Mouse (Mus musculus) intestine, postnatal 0 days (tissue): ENCODE results near the gene Fancd2. TPM values are rescaled to one million over a fixed set of nuclear protein-coding genes. Genes with fewer than 3 reads are reported as not detected.

Source experiments
- ATAC-seq: fragments of 200-750 bp; cut with Nextera tagmentation; 2 replicates; pipeline ENCODE4 v1.8.0; 2017; ENCODE audit warnings: mild to moderate bottlenecking, moderate TSS enrichment, moderate library complexity
- H3K27ac ChIP-seq: fragments of 300-500 bp; sonication (generic); 2 replicates; pipeline ENCODE4 v1.5.1; 2014; ENCODE audit warnings: mild to moderate bottlenecking, low read depth, low read length, moderate library complexity
- H3K27me3 ChIP-seq: fragments of 300-500 bp; sonication (generic); replicated peaks from 2 replicates; pipeline ENCODE4 v1.6.1; 2014; ENCODE audit warnings: low read length, mixed read lengths; ENCODE audit not compliant: control insufficient read depth, insufficient read depth
- H3K36me3 ChIP-seq: fragments of 300-500 bp; sonication (generic); 2 replicates; pipeline ENCODE4 v1.6.1; 2014; ENCODE audit warnings: mild to moderate bottlenecking, moderate library complexity; ENCODE audit not compliant: control insufficient read depth, insufficient read depth
- H3K4me1 ChIP-seq: fragments of 300-500 bp; sonication (generic); replicated peaks from 2 replicates; pipeline ENCODE4 v1.6.1; 2014; ENCODE audit warnings: antibody characterized with exemption, low read length, mixed read lengths; ENCODE audit not compliant: control insufficient read depth, insufficient read depth
- H3K4me2 ChIP-seq: fragments of 300-500 bp; sonication (generic); replicated peaks from 2 replicates; pipeline ENCODE4 v1.6.1; 2014; ENCODE audit warnings: low read depth, mild to moderate bottlenecking, moderate library complexity
- H3K4me3 ChIP-seq: fragments of 300-500 bp; sonication (generic); 2 replicates; pipeline ENCODE4 v1.5.1; 2014; ENCODE audit warnings: low read depth, low read length
- H3K9ac ChIP-seq: fragments of 300-500 bp; sonication (generic); 2 replicates; pipeline ENCODE4 v1.6.1; 2014; ENCODE audit warnings: mild to moderate bottlenecking, low read depth, low read length
- H3K9me3 ChIP-seq: fragments of 300-500 bp; sonication (generic); 2 replicates; pipeline ENCODE4 v1.6.1; 2016; ENCODE audit warnings: mixed run types; ENCODE audit not compliant: control insufficient read depth
- CTCF ChIP-seq: sonication (generic); IDR thresholded peaks from 2 replicates; pipeline ENCODE4 v1.5.1; 2016; ENCODE audit warnings: low read depth, mild to moderate bottlenecking, control low read depth, antibody characterized with exemption, moderate library complexity
- WGBS: fragments of 180-500 bp; shearing (Covaris S2); extraction: QIAGEN DNeasy Blood & Tissue Kit; methylation state at CpG from one replicate; pipeline ENCODE4 v1.1.7; 2014; 5-methylcytosine and 5-hydroxymethylcytosine counted together
- polyA plus RNA-seq: library from polyadenylated mRNA; unstranded; fragments of >200 nt; fragmentation: Nextera tagmentation; extraction: Ambion mirVana; gene quantifications from 2 replicates; pipeline ENCODE4 v1.2.1, GENCODE M21; 2015

Gene Fancd2
- polyA plus RNA-seq, 1 experiment from 2014 or later, result 1.7 TPM

DNA sequence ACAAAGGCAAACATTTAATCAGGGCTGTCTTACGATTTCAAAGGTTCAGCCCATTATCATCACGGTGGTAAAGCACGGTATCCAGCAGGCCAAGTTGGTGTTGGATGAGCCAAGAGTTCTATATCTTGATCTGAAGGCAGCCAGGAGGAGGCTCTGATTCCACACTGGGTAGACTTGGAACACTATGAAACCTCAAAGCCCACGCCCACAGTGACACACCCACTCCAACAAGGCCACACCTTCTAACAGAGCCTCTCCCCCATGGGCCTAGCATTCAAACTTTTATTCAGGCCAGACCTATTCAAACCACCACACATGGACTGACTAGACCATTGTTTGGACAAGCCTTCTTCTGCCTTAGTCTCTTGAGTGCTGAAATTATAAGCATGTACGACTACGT, 71.3 kb downstream of the Fancd2 start:
- Histone ChIP-seq H3K4me3 (no peak overlapping the region), H3K4me1 (no peaks in the 10 kb centered on the region), H3K9ac (no peak overlapping the region), H3K27ac (no peak overlapping the region), H3K36me3 (0 out of 2 replicates have a peak, but pooled peaks cover 3% of the 10 kb centered on the region), H3K9me3 (no peaks in the 10 kb centered on the region), H3K4me2 (no peak overlapping the region), H3K27me3 (no peaks in the 10 kb centered on the region)
- no peak for TF ChIP-seq CTCF
- no peak for ATAC-seq
- 88% methylated on average over 6 of the region's 6 CpGs for WGBS

DNA sequence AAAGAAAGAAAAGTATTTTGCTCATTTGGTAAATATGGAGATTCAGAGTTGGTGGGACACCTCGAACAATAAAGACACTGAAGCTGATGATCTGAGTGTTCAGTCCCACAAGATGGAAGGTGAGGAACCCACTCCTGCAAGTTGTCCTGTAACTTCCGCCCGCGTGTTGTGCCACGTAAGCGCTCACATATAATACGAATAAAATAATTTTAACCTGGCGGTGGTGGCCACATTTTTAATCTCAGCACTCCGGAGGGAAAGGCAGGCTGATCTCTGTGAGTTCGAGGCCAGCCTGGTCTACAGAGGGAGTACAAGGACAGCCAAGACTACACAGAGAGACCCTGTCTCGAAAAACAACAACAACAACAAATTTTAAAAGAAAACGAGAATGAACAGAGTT, 72.5 kb downstream of the Fancd2 start:
- no peak for ATAC-seq
- Histone ChIP-seq H3K4me1 (peaks cover 3% of the 10 kb centered on the region; the same call in 1 of the 2 replicates), H3K36me3 (0 out of 2 replicates have a peak, but pooled peaks cover 3% of the 10 kb centered on the region), H3K27ac (no peak overlapping the region), H3K27me3 (no peaks in the 10 kb centered on the region), H3K4me3 (peak overlapping the region; percentile 57), H3K9me3 (no peaks in the 10 kb centered on the region), H3K4me2 (peak overlapping the region; percentile 75), H3K9ac (peak overlapping the region; percentile 56)
- 58% methylated on average over 12 of the region's 12 CpGs for WGBS
- no peak for TF ChIP-seq CTCF

DNA sequence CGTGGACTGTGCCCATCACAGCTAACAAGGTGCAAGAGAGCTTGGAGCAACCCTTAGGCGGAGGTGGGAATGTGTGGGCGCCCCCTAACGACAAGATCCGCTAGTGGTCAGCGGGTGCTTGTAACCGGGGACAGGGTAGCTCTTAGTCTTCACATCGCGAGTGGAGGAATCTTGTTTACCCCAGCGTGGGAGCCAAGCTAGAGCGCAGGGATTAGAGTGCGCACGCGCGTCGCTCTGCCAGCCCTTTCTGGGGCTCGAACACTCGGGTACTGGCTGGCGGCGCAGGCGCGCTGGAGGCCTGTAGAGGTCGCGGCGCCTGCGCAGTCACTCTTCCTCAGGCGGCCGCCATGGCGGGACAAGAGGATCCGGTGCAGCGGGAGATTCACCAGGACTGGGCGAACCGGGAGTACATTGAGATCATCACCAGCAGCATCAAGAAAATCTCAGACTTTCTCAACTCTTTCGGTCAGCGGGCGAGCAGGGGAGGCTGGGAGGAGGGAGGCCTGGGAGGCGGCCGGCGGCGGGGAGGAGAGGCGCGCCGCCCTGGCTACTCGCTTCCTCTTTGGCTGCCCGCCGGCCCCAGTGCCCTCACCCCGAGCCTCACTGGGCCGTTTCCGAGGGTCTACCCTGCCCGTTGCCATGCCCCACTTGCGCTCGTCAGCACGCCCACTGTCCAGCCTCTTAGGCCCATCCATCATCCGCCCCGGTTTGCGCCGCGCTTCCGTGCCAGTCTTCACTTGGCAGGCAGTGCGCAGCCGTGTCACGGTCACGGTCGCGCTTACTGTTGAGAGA, 73.1 kb downstream of the Fancd2 start, which contains the start of gene Brk1:
Gene Brk1, plus strand, starts transcription at position 341 of the 792 bp plus-strand sequence.
- Histone ChIP-seq H3K4me2 (peak within 1 kb of the TSS; percentile 75), H3K9me3 (no peaks in the 10 kb centered on the region), H3K9ac (peak within 1 kb of the TSS; percentile 56), H3K4me3 (peak within 1 kb of the TSS; percentile 57), H3K27ac (peak within 1 kb of the TSS; percentile 29), H3K27me3 (no peaks in the 10 kb centered on the region), H3K4me1 (peaks cover 3% of the 10 kb centered on the region; the same call in 1 of the 2 replicates), H3K36me3 (0 out of 2 replicates have a peak, but pooled peaks cover 3% of the 10 kb centered on the region)
- WGBS, result under 1% methylated on average over 55 of the region's 65 CpGs
- TF ChIP-seq CTCF, result peak; percentile 71
- ATAC-seq, result peak; percentile 86

DNA sequence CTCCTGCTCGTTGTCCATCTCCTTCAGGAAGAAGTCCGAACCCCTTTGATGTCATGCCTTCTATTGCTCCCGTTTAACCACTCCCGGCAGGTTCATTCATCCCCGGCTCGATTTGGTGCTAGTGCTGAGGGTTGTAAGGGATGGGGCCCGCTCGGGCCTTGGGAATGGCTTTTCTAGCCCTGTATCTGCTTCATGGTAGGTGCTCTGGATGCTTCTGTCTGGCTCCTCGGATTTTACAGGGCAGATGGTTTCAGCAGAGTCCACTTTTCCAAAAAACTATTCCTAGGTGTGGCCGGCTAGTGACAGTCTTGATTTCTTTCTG, 73.7 kb downstream of the Fancd2 start:
- Histone ChIP-seq H3K27ac (peak overlapping the region; percentile 29; the same call in 1 of the 2 replicates), H3K4me3 (peak overlapping the region; percentile 57), H3K27me3 (no peaks in the 10 kb centered on the region), H3K9ac (peak overlapping the region; percentile 56), H3K4me1 (peaks cover 3% of the 10 kb centered on the region; the same call in 1 of the 2 replicates), H3K4me2 (peak overlapping the region; percentile 75), H3K36me3 (0 out of 2 replicates have a peak, but pooled peaks cover 3% of the 10 kb centered on the region), H3K9me3 (no peaks in the 10 kb centered on the region)
- WGBS, result 2% methylated on average over 10 of the region's 10 CpGs
- peak; percentile 10; the same call in 1 of the 2 replicates for ATAC-seq
- TF ChIP-seq CTCF, result no peak

DNA sequence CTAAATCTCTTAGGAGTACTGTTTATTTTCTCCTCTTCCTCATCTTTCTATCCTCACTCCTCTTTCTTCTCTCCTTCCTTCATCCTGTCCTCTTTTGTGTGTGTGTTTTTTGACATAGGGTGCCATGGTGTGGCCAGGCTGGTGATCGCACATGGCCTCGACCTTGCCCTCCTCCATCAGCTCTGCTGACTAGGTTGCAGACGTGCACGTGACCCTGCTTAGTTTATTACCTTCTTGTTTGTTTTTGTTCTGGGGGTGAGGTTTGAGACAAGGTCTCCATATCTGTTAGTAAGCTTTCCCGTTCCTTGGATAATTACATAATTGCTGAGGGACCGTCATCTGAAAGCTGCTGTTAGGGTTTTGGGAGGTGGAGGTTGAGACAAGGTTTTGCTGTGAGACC, 77.4 kb downstream of the Fancd2 start:
- no peak for ATAC-seq

DNA sequence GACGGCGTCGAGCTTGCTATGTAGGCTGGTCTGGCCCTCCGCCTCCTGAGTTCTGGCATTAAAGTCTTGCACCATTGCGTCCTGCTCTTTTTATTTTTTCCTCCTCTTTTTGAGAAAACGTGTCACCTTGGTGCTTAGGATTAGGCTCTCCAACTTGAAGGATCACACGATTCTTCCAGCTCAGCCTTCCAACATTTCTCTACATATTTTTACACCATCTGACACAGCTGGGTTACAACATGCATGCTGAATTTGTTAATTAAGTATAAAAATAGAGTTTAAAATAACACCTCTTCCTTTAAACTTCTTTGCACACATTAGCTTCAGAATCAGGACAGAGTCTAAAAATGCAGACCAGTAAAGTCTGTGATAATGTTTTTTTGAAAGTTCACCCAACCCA, 77.8 kb downstream of the Fancd2 start:
- no peak for TF ChIP-seq CTCF
- no peak for ATAC-seq
- 62% methylated on average over 7 of the region's 7 CpGs for WGBS

More for the DNA sequence above, 77.4 kb downstream of the Fancd2 start:
- TF ChIP-seq CTCF, result no peak
- no peak overlapping the region for H3K4me2 ChIP-seq
- peaks cover 3% of the 10 kb centered on the region; the same call in 1 of the 2 replicates for H3K4me1 ChIP-seq
- no peak overlapping the region for H3K27ac ChIP-seq
- 44% methylated on average over 6 of the region's 6 CpGs for WGBS
- 0 out of 2 replicates have a peak, but pooled peaks cover 3% of the 10 kb centered on the region for H3K36me3 ChIP-seq
- H3K4me3 ChIP-seq, result no peak overlapping the region
- H3K9ac ChIP-seq, result no peak overlapping the region
- H3K9me3 ChIP-seq, result no peaks in the 10 kb centered on the region
- no peaks in the 10 kb centered on the region for H3K27me3 ChIP-seq

More for the DNA sequence above, 77.8 kb downstream of the Fancd2 start:
- H3K36me3 ChIP-seq, result 0 out of 2 replicates have a peak, but pooled peaks cover 3% of the 10 kb centered on the region
- H3K27me3 ChIP-seq, result no peaks in the 10 kb centered on the region
- no peak overlapping the region for H3K9ac ChIP-seq
- H3K4me3 ChIP-seq, result no peak overlapping the region
- no peak overlapping the region for H3K4me2 ChIP-seq
- peaks cover 3% of the 10 kb centered on the region; the same call in 1 of the 2 replicates for H3K4me1 ChIP-seq
- no peak overlapping the region for H3K27ac ChIP-seq
- H3K9me3 ChIP-seq, result no peaks in the 10 kb centered on the region
